Mouse (Mus musculus) midbrain, postnatal 0 days (tissue): ENCODE data around the gene Arhgef39. TPM values are rescaled to one million over a fixed set of nuclear protein-coding genes. Genes with fewer than 3 reads are reported as not detected.

Experiments used
- ATAC-seq: fragments of 200-750 bp; cut with Nextera tagmentation; 2 replicates; pipeline ENCODE4 v1.8.0; 2017; ENCODE audit warnings: moderate number of reproducible peaks, mild to moderate bottlenecking, moderate TSS enrichment, moderate library complexity; ENCODE audit not compliant: low FRiP score
- DNase-seq: peaks from one replicate; pipeline ENCODE4 v3.0.0-alpha.2; 2015; ENCODE audit warnings: low spot score
- H3K27ac ChIP-seq: fragments of 300-500 bp; sonication (generic); 2 replicates; pipeline ENCODE4 v1.5.1; 2014; ENCODE audit warnings: low read depth, mild to moderate bottlenecking, low read length, mixed read lengths
- H3K27me3 ChIP-seq: fragments of 300-500 bp; sonication (generic); 2 replicates; pipeline ENCODE4 v1.6.1; 2014; ENCODE audit warnings: low read length, control low read depth, mixed read lengths; ENCODE audit not compliant: insufficient read depth
- H3K36me3 ChIP-seq: fragments of 300-500 bp; sonication (generic); 2 replicates; pipeline ENCODE4 v1.6.1; 2014; ENCODE audit warnings: low read length, control low read depth, mixed read lengths; ENCODE audit not compliant: insufficient read depth
- H3K4me1 ChIP-seq: fragments of 300-500 bp; sonication (generic); 2 replicates; pipeline ENCODE4 v1.6.1; 2014; ENCODE audit warnings: mild to moderate bottlenecking, control low read depth, antibody characterized with exemption, low read length, mixed read lengths; ENCODE audit not compliant: insufficient read depth
- H3K4me2 ChIP-seq: fragments of 300-500 bp; sonication (generic); 2 replicates; pipeline ENCODE4 v1.6.1; 2014; ENCODE audit warnings: low read depth, mild to moderate bottlenecking, low read length, mixed read lengths; ENCODE audit not compliant: poor library complexity, severe bottlenecking
- H3K4me3 ChIP-seq: fragments of 300-500 bp; sonication (generic); 2 replicates; pipeline ENCODE4 v1.5.1; 2014; ENCODE audit warnings: low read depth, mild to moderate bottlenecking, low read length, moderate library complexity
- H3K9ac ChIP-seq: fragments of 300-500 bp; sonication (generic); replicated peaks from 2 replicates; pipeline ENCODE4 v1.6.1; 2014; ENCODE audit warnings: mild to moderate bottlenecking, low read length, moderate library complexity, mixed read lengths; ENCODE audit not compliant: poor library complexity, severe bottlenecking
- H3K9me3 ChIP-seq: fragments of 300-500 bp; sonication (generic); 2 replicates; pipeline ENCODE4 v1.6.1; 2016; ENCODE audit warnings: low read length, control low read depth
- CTCF ChIP-seq: IDR thresholded peaks from 2 replicates; pipeline ENCODE4 v1.5.1; 2016; ENCODE audit warnings: antibody characterized with exemption, mild to moderate bottlenecking
- WGBS: fragments of 180-500 bp; shearing (Covaris S2); extraction: QIAGEN DNeasy Blood & Tissue Kit; methylation state at CpG from one replicate; pipeline ENCODE4 v1.1.7; 2014; 5-methylcytosine and 5-hydroxymethylcytosine counted together
- polyA plus RNA-seq: library from polyadenylated mRNA; unstranded; fragments of >200 nt; fragmentation: Nextera tagmentation; extraction: Ambion mirVana; gene quantifications from 2 replicates; pipeline ENCODE4 v1.2.1, GENCODE M21; 2015
- total RNA-seq: library from RNA; depleted of rRNA; stranded (reverse); fragments of >200 nt; gene quantifications from 2 replicates; pipeline ENCODE4 v1.2.3, GENCODE M21; 2014; rRNA removed

Arhgef39 gene
- total and polyA plus RNA-seq, 2 experiments from 2014 or later = 2.3 to 16.1 TPM

- no peak overlapping the region for H3K4me2 ChIP-seq
- 28% methylated on average over 4 of the region's 4 CpGs for WGBS
- no peaks in the 10 kb centered on the region for H3K4me1 ChIP-seq
- no peak overlapping the region for H3K27ac ChIP-seq
- no peak overlapping the region for H3K9ac ChIP-seq
- H3K9me3 ChIP-seq = no peaks in the 10 kb centered on the region
- ATAC-seq (no peak), DNase-seq (no peak)
- TF ChIP-seq CTCF = no peak
- no peak overlapping the region for H3K4me3 ChIP-seq
- H3K36me3 ChIP-seq = no peaks in the 10 kb centered on the region
- peaks cover 7% of the 10 kb centered on the region; the same call in 1 of the 2 replicates for H3K27me3 ChIP-seq
These were observed 43.0 kb downstream of the Arhgef39 start for GRCm38 (mm10) chr4:43456470-43456869.

DNA sequence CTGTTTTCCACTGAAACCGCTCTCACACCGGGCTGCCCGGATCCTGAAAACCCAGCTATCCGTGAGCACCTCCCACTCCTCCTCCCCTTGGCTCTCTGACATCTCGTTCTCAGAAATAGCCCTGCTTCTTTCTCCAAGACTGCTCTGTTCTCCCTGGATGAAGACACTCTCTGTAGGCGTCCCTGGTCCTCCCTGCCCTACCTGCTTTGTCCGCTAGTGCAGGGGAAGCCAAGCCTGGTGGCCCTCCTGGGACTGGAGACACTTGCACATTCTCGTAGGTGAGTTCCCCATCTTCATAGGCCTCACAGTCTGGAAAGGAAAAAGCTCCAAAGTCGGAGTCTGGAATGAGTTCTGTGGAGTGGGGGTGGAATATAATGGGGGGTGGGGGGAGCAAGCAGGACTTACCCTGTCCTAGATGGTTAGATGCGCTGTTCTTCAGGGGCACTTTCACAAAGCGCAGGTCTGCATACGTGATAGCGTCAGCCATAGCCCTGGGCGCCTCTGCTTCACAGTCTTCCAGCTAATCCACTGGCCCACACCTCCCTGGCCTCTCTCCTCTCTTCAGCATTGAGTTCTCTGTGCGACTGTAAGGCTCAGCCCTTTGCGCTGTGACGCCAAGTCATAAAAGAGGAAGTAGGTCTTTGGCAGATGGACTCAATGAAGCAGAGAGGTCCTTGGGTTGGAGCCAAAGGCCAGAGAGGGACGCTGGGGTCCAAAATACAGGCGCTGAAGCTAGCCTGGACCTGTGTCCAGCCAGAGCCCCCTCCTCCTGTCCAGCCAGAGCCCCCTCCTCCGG, 45.3 kb downstream of the Arhgef39 start, which contains the start of gene Cd72:
Cd72 (minus strand) TSS at position 588 of the 796 bp plus-strand sequence.
- DNase-seq (peak; percentile 12), ATAC-seq (no peak)
- no peak within 1 kb of the TSS for H3K27ac ChIP-seq
- WGBS = 30% methylated on average over 20 of the region's 20 CpGs
- no peak for TF ChIP-seq CTCF
- H3K4me1 ChIP-seq = no peaks in the 10 kb centered on the region
- H3K27me3 ChIP-seq = peaks cover 7% of the 10 kb centered on the region; the same call in 1 of the 2 replicates
- peak within 1 kb of the TSS; percentile 10; the same call in 1 of the 2 replicates for H3K4me3 ChIP-seq
- H3K36me3 ChIP-seq = no peaks in the 10 kb centered on the region
- H3K9ac ChIP-seq = no peak within 1 kb of the TSS
- H3K9me3 ChIP-seq = no peaks in the 10 kb centered on the region
- H3K4me2 ChIP-seq = peak within 1 kb of the TSS; percentile 34; the same call in 1 of the 2 replicates

DNA sequence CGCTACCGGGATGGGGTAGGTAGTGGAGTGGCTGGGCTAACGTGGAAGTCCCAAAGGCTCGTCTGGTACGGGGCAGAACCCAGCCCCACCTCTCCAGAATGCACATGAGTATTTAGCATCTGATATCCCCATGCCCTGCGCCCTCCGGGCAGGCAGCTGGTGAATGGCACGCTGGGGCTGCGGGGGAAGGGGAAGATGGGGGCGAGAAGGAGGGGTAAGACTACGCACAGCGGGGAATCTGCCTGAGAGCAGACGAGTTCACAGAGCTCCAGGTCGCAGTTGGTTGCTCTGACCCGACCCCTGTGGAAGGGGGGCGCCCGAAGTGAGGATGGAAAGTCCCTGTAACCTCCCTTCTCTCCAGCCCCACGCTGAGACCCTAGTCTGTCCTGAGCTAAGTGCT, 46.1 kb downstream of the Arhgef39 start:
- no peak for TF ChIP-seq CTCF
- no peaks in the 10 kb centered on the region for H3K4me1 ChIP-seq
- peak overlapping the region; percentile 34; the same call in 1 of the 2 replicates for H3K4me2 ChIP-seq
- H3K36me3 ChIP-seq = peaks cover 3% of the 10 kb centered on the region; the same call in 1 of the 2 replicates
- 2% methylated on average over 17 of the region's 18 CpGs for WGBS
- H3K4me3 ChIP-seq = peak overlapping the region; percentile 10; the same call in 1 of the 2 replicates
- H3K27ac ChIP-seq = no peak overlapping the region
- no peak overlapping the region for H3K9ac ChIP-seq
- no peak for ATAC-seq
- no peaks in the 10 kb centered on the region for H3K9me3 ChIP-seq
- peaks cover 7% of the 10 kb centered on the region; the same call in 1 of the 2 replicates for H3K27me3 ChIP-seq
- no peak for DNase-seq

- Histone ChIP-seq H3K27ac (no peak overlapping the region), H3K4me3 (no peak overlapping the region), H3K9ac (no peak overlapping the region), H3K9me3 (no peaks in the 10 kb centered on the region), H3K36me3 (peaks cover 12% of the 10 kb centered on the region), H3K27me3 (peaks cover 7% of the 10 kb centered on the region; the same call in 1 of the 2 replicates), H3K4me1 (no peaks in the 10 kb centered on the region), H3K4me2 (no peak overlapping the region)
- no peak for ATAC-seq
- WGBS = 64% methylated on average over 11 of the region's 11 CpGs
- no peak for DNase-seq
- no peak for TF ChIP-seq CTCF
These were observed 47.2 kb downstream of the Arhgef39 start for GRCm38 (mm10) chr4:43452315-43452714.

GRCm38 (mm10) chr4:43448554-43448953, 50.9 kb downstream of the Arhgef39 start:
- Histone ChIP-seq H3K9ac (no peak overlapping the region), H3K4me3 (no peak overlapping the region), H3K27me3 (peaks cover 6% of the 10 kb centered on the region; the same call in 1 of the 2 replicates), H3K27ac (no peak overlapping the region), H3K4me2 (no peak overlapping the region), H3K4me1 (no peaks in the 10 kb centered on the region; the same call in 1 of the 2 replicates), H3K36me3 (peaks cover 39% of the 10 kb centered on the region), H3K9me3 (no peaks in the 10 kb centered on the region)
- no peak for DNase-seq
- WGBS = 80% methylated on average over 3 of the region's 3 CpGs
- no peak for ATAC-seq
- TF ChIP-seq CTCF = no peak

DNA sequence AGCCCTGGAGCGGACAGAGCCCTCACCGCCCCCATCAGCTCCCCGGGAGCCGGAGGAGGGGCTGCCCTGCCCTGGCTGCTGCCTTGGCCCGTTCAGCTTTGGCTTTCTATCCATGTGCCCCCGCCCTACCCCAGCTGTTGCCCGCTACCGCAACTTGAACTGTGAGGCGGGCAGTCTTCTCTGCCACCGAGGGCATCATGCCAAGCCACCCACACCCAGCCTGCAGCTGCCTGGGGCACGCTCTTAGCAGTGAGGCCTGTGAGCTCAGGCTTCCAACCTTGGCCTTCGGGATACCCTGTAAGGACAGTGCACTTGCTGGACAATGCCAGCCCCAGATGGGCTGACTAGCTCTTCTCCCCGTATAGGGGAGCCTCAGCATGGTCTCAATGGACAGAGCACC, 52.2 kb downstream of the Arhgef39 start:
- H3K4me3 ChIP-seq = no peak overlapping the region
- H3K9ac ChIP-seq = no peak overlapping the region
- no peaks in the 10 kb centered on the region; the same call in 1 of the 2 replicates for H3K4me1 ChIP-seq
- no peak overlapping the region for H3K4me2 ChIP-seq
- peaks cover 39% of the 10 kb centered on the region for H3K36me3 ChIP-seq
- no peaks in the 10 kb centered on the region for H3K9me3 ChIP-seq
- no peak overlapping the region for H3K27ac ChIP-seq
- 79% methylated on average over 13 of the region's 13 CpGs for WGBS
- TF ChIP-seq CTCF = no peak
- H3K27me3 ChIP-seq = no peaks in the 10 kb centered on the region
- ATAC-seq (no peak), DNase-seq (no peak)

Other genes starting within 250 kb of the Arhgef39 start
- 0.44 and 0.47 TPM in 2 replicates for gene Atp8b5, start 232.5 kb downstream of the Arhgef39 start, total RNA-seq
- gene Atp8b5, start 232.5 kb downstream of the Arhgef39 start, polyA plus RNA-seq = 0.17 and 0.54 TPM in 2 replicates
- gene Rusc2, start 117.7 kb downstream of the Arhgef39 start, total RNA-seq = 156 and 200 TPM in 2 replicates
- gene Rusc2, start 117.7 kb downstream of the Arhgef39 start, polyA plus RNA-seq = 77.7 and 78.9 TPM in 2 replicates
- gene Fam166b, start 70.6 kb downstream of the Arhgef39 start, total RNA-seq = 1.7 and 2.8 TPM in 2 replicates
- gene Fam166b, start 70.6 kb downstream of the Arhgef39 start, polyA plus RNA-seq = 1.6 and 2.2 TPM in 2 replicates
- gene Tesk1, start 57.8 kb downstream of the Arhgef39 start, total RNA-seq = 141 and 184 TPM in 2 replicates
- 17.2 and 18.9 TPM in 2 replicates for gene Tesk1, start 57.8 kb downstream of the Arhgef39 start, polyA plus RNA-seq
- not detected in 2 replicates for gene Cd72, start 45.1 kb downstream of the Arhgef39 start, total RNA-seq
- gene Cd72, start 45.1 kb downstream of the Arhgef39 start, polyA plus RNA-seq = 5.2 and 5.4 TPM in 2 replicates
- gene Sit1, start 16.0 kb downstream of the Arhgef39 start, total RNA-seq = not detected in 2 replicates
- not detected in 2 replicates for gene Sit1, start 16.0 kb downstream of the Arhgef39 start, polyA plus RNA-seq
- 74.0 and 77.4 TPM in 2 replicates for gene Ccdc107, start 6.8 kb downstream of the Arhgef39 start, total RNA-seq
- 107 and 120 TPM in 2 replicates for gene Ccdc107, start 6.8 kb downstream of the Arhgef39 start, polyA plus RNA-seq
- gene Car9, start 7.3 kb upstream of the Arhgef39 start, total RNA-seq = 0.05 and 0.52 TPM in 2 replicates
- 0.69 and 1.1 TPM in 2 replicates for gene Car9, start 7.3 kb upstream of the Arhgef39 start, polyA plus RNA-seq
- 1.5 and 3.1 TPM in 2 replicates for gene Tpm2, start 24.1 kb upstream of the Arhgef39 start, total RNA-seq
- 6.2 and 6.6 TPM in 2 replicates for gene Tpm2, start 24.1 kb upstream of the Arhgef39 start, polyA plus RNA-seq
- gene Creb3, start 62.6 kb upstream of the Arhgef39 start, total RNA-seq = 45.4 and 50.4 TPM in 2 replicates
- gene Creb3, start 62.6 kb upstream of the Arhgef39 start, polyA plus RNA-seq = 85.2 and 91.2 TPM in 2 replicates
- 41.3 and 44.4 TPM in 2 replicates for gene Tln1, start 63.0 kb upstream of the Arhgef39 start, total RNA-seq
- gene Tln1, start 63.0 kb upstream of the Arhgef39 start, polyA plus RNA-seq = 72.4 and 75.7 TPM in 2 replicates
- gene Rgp1, start 79.0 kb upstream of the Arhgef39 start, total RNA-seq = 20.6 and 22.6 TPM in 2 replicates
- gene Rgp1, start 79.0 kb upstream of the Arhgef39 start, polyA plus RNA-seq = 12.3 and 12.4 TPM in 2 replicates
- gene Gba2, start 79.2 kb upstream of the Arhgef39 start, total RNA-seq = 29.3 and 56.4 TPM in 2 replicates
- 47.5 and 50.6 TPM in 2 replicates for gene Gba2, start 79.2 kb upstream of the Arhgef39 start, polyA plus RNA-seq
- gene Msmp, start 84.8 kb upstream of the Arhgef39 start, total RNA-seq = not detected in 2 replicates
- 1.4 and 2.5 TPM in 2 replicates for gene Msmp, start 84.8 kb upstream of the Arhgef39 start, polyA plus RNA-seq
- gene Npr2, start 132.2 kb upstream of the Arhgef39 start, total RNA-seq = 28.2 and 30.5 TPM in 2 replicates
- gene Npr2, start 132.2 kb upstream of the Arhgef39 start, polyA plus RNA-seq = 8.1 and 8.6 TPM in 2 replicates
- 9.3 and 10.2 TPM in 2 replicates for gene Spag8, start 153.9 kb upstream of the Arhgef39 start, total RNA-seq
- 7.3 and 8.5 TPM in 2 replicates for gene Spag8, start 153.9 kb upstream of the Arhgef39 start, polyA plus RNA-seq
- 51.6 and 60.7 TPM in 2 replicates for gene Hint2, start 156.8 kb upstream of the Arhgef39 start, total RNA-seq
- gene Hint2, start 156.8 kb upstream of the Arhgef39 start, polyA plus RNA-seq = 80.1 and 83.1 TPM in 2 replicates
- gene Tmem8b, start 169.3 kb upstream of the Arhgef39 start, total RNA-seq = 28.7 and 30.0 TPM in 2 replicates
- 9.3 and 13.7 TPM in 2 replicates for gene Tmem8b, start 169.3 kb upstream of the Arhgef39 start, polyA plus RNA-seq
- gene Fam221b, start 169.4 kb upstream of the Arhgef39 start, total RNA-seq = 0.09 TPM in 1 of 2 replicates, not detected in the other
- 1.4 and 1.5 TPM in 2 replicates for gene Fam221b, start 169.4 kb upstream of the Arhgef39 start, polyA plus RNA-seq
- gene Olfr70, start 201.1 kb upstream of the Arhgef39 start, total RNA-seq = 0.09 TPM in 1 of 2 replicates, not detected in the other
- gene Olfr70, start 201.1 kb upstream of the Arhgef39 start, polyA plus RNA-seq = not detected in 2 replicates
- not detected in 2 replicates for gene Olfr71, start 210.6 kb upstream of the Arhgef39 start, total RNA-seq
- gene Olfr71, start 210.6 kb upstream of the Arhgef39 start, polyA plus RNA-seq = not detected in 2 replicates
- gene Hrct1, start 227.5 kb upstream of the Arhgef39 start, total RNA-seq = 1.1 TPM in 2 replicates
- 0.72 and 1.1 TPM in 2 replicates for gene Hrct1, start 227.5 kb upstream of the Arhgef39 start, polyA plus RNA-seq
- not detected in 2 replicates for gene Spaar, start 230.3 kb upstream of the Arhgef39 start, total RNA-seq
- gene Spaar, start 230.3 kb upstream of the Arhgef39 start, polyA plus RNA-seq = 0.07 and 0.28 TPM in 2 replicates